Mouse (Mus musculus) E14TG2a.4 (cell line): ENCODE data around the gene Slc24a3.

Source experiments
- CTCF ChIP-seq: conservative IDR thresholded peaks from 2 replicates; pipeline ENCODE4 v1.5.1; 2014; ENCODE audit warnings: low read length
- NANOG ChIP-seq: IDR thresholded peaks from 2 replicates; pipeline ENCODE4 v1.6.1; 2014; ENCODE audit warnings: borderline replicate concordance, low read length, mixed read lengths

DNA sequence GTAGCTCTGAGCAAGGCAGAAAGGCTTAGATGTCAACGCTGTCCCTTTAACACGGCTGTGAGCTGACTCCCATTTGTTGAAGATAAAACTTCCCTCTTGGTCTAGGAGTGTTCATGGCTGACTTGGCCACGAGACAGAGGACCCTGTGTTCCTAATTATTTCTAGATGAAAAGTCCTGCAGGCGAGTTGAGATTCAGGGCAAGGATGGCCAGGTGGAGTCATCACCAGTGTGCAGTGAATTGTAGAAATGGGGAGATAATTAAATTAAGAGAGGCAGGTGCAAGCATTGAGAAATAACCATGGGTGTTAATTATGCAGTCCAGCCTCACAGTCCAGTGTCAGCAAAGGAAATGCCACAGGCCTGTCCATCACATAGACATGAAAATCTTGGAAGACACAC, 158.3 kb downstream of the Slc24a3 start:
- no peak for TF ChIP-seq CTCF
- no peak for TF ChIP-seq NANOG
